Mouse (Mus musculus) left cerebral cortex, adult 8-10 months (tissue): Measurements from ENCODE around the gene Bcl11b. TPM values are rescaled to one million over a fixed set of nuclear protein-coding genes. Genes with fewer than 3 reads are reported as not detected.

Experiments
- DNase-seq, 2 experiments: peaks; one replicate each; pipeline ENCODE4 v3.0.0; 2022; ENCODE audit warnings: low spot score in 2 of 2
- total RNA-seq, 4 experiments: library from RNA; stranded (reverse); gene quantifications; 2 replicates each; pipeline ENCODE4 v1.2.4; 2022

Bcl11b gene
- total RNA-seq, 4 experiments from 2014 or later = 82.0 to 102 (median 95.3) TPM

GRCm38 (mm10) chr12:107936406-107936805, 67.0 kb downstream of the Bcl11b start:
- no peak for DNase-seq

- DNase-seq = peak in 1 of 2 experiments; percentile 39
Measured at GRCm38 (mm10) chr12:107934831-107935437, 68.5 kb downstream of the Bcl11b start.

- DNase-seq = no peak
Measured at GRCm38 (mm10) chr12:107932140-107932539, 71.3 kb downstream of the Bcl11b start.

GRCm38 (mm10) chr12:107931476-107931875, 71.9 kb downstream of the Bcl11b start:
- no peak for DNase-seq

- peak; percentile 60 to 62 for DNase-seq
Measured at GRCm38 (mm10) chr12:107930611-107931350, 72.6 kb downstream of the Bcl11b start.

- no peak for DNase-seq
Measured at GRCm38 (mm10) chr12:107928905-107929304, 74.5 kb downstream of the Bcl11b start.

GRCm38 (mm10) chr12:107928464-107928901, 74.9 kb downstream of the Bcl11b start:
- DNase-seq = no peak

GRCm38 (mm10) chr12:107927961-107928431, 75.4 kb downstream of the Bcl11b start:
- DNase-seq = no peak

GRCm38 (mm10) chr12:107926074-107926855, 77.1 kb downstream of the Bcl11b start:
- DNase-seq = no peak

GRCm38 (mm10) chr12:107924696-107925095, 78.7 kb downstream of the Bcl11b start:
- DNase-seq = no peak

- no peak for DNase-seq
Measured at GRCm38 (mm10) chr12:107923963-107924362, 79.4 kb downstream of the Bcl11b start.

- DNase-seq = no peak
Measured at GRCm38 (mm10) chr12:107922180-107922579, 81.2 kb downstream of the Bcl11b start.

GRCm38 (mm10) chr12:107921566-107921965, 81.8 kb downstream of the Bcl11b start:
- DNase-seq = no peak

GRCm38 (mm10) chr12:107921154-107921553, 82.2 kb downstream of the Bcl11b start:
- no peak for DNase-seq

GRCm38 (mm10) chr12:107920716-107921115, 82.7 kb downstream of the Bcl11b start:
- DNase-seq = no peak

GRCm38 (mm10) chr12:107920076-107920475, 83.3 kb downstream of the Bcl11b start:
- no peak for DNase-seq

GRCm38 (mm10) chr12:107918779-107919178, 84.6 kb downstream of the Bcl11b start:
- no peak for DNase-seq

GRCm38 (mm10) chr12:107916008-107916407, 87.4 kb downstream of the Bcl11b start:
- DNase-seq = no peak

- no peak for DNase-seq
Measured at GRCm38 (mm10) chr12:107915396-107915795, 88.0 kb downstream of the Bcl11b start.

GRCm38 (mm10) chr12:107908826-107909225, 94.6 kb downstream of the Bcl11b start:
- DNase-seq = no peak

- DNase-seq = no peak
Measured at GRCm38 (mm10) chr12:107905333-107905732, 98.1 kb downstream of the Bcl11b start.

GRCm38 (mm10) chr12:107904457-107904856, 98.9 kb downstream of the Bcl11b start:
- no peak for DNase-seq
